Mouse (Mus musculus): ENCODE measurements around the gene Wdhd1.

DNA sequence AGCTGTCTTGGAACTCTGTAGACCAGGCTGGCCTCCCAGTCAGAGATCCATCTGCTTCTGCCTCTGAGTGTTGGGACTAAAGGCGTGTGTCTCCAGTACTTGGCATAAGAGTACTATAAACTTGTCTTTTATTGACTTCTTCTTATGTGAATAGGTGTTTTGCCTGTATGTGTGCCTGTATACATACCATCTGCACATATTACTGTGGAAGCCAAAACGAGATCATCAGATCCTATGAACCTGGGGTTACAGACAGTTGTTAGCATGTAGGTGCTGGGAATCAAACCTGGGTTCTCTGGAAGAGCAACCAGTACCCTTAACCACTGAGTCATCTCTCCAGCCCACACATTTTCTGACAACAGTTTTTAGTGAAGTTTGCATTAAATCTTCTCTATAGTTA is 7.0 kb downstream of the Wdhd1 start:
- no peak for TF ChIP-seq CTCF (IDR thresholded peaks at IDR 0.05)
- no peak for TF ChIP-seq EP300 (IDR thresholded peaks at IDR 0.05)

Data from lung, postnatal 0 days (tissue).